Mouse (Mus musculus): ENCODE data around the gene F830045P16Rik. TPM values are rescaled to one million over a fixed set of nuclear protein-coding genes. Genes with fewer than 3 reads are reported as not detected.

The F830045P16Rik gene
- polyA plus RNA-seq (2014; fragmentation: Illumina TruSeq; extraction: RNeasy Lipid Tissue Mini Kit (QIAGEN cat#74804); ENCODE audit: low read depth, low replicate concordance), result not detected

GRCm38 (mm10) chr2:129536377-129536776 is at the start of gene F830045P16Rik:
F830045P16Rik (minus strand) TSS chr2:129536602.

Other genes starting within 250 kb of the F830045P16Rik start
- gene Ckap2l, start 239.4 kb downstream of the F830045P16Rik start, polyA plus RNA-seq (2014; fragmentation: Illumina TruSeq; extraction: RNeasy Lipid Tissue Mini Kit (QIAGEN cat#74804); ENCODE audit: low read depth, low replicate concordance), result 2.0 TPM
- gene Il1a, start 226.6 kb downstream of the F830045P16Rik start, polyA plus RNA-seq (2014; fragmentation: Illumina TruSeq; extraction: RNeasy Lipid Tissue Mini Kit (QIAGEN cat#74804); ENCODE audit: low read depth, low replicate concordance), result not detected
- gene Il1b, start 165.5 kb downstream of the F830045P16Rik start, polyA plus RNA-seq (2014; fragmentation: Illumina TruSeq; extraction: RNeasy Lipid Tissue Mini Kit (QIAGEN cat#74804); ENCODE audit: low read depth, low replicate concordance), result 1.6 TPM
- 33.5 TPM for gene Sirpa, start 56.2 kb upstream of the F830045P16Rik start, polyA plus RNA-seq (2014; fragmentation: Illumina TruSeq; extraction: RNeasy Lipid Tissue Mini Kit (QIAGEN cat#74804); ENCODE audit: low read depth, low replicate concordance)
- not detected for gene Pdyn, start 163.2 kb upstream of the F830045P16Rik start, polyA plus RNA-seq (2014; fragmentation: Illumina TruSeq; extraction: RNeasy Lipid Tissue Mini Kit (QIAGEN cat#74804); ENCODE audit: low read depth, low replicate concordance)

Data from adipose tissue, adult 10 weeks (tissue).